14 mouse cellular contexts compared by ENCODE assay signal in genomic region chr5:43031285-43031684, GRCm38 (mm10).
"Had no signal": no experiment of that assay in that cellular context is flagged by ENCODE, and none has a peak within 500 bp of the region (broad histone marks: within the 10 kb centered on the region; RNA-seq: fewer than 3 reads in every experiment).

No protein-coding gene starts in this region.

- H3K4me3 ChIP-seq: intestine, embryonic 15.5 days; kidney, embryonic 15.5 days; limb, embryonic 15.5 days; liver, embryonic 15.5 days; midbrain, embryonic 10.5 days; neural tube, embryonic 13.5 days had no signal

- H3K9me3 ChIP-seq: intestine, embryonic 15.5 days; kidney, embryonic 15.5 days; limb, embryonic 15.5 days; liver, embryonic 15.5 days; midbrain, embryonic 10.5 days; neural tube, embryonic 13.5 days had no signal

- H3K4me1 ChIP-seq: intestine, embryonic 15.5 days; kidney, embryonic 15.5 days; limb, embryonic 15.5 days; liver, embryonic 15.5 days; midbrain, embryonic 10.5 days; neural tube, embryonic 13.5 days had no signal

- ATAC-seq: intestine, embryonic 15.5 days had no signal

- H3K36me3 ChIP-seq: intestine, embryonic 15.5 days; kidney, embryonic 15.5 days; limb, embryonic 15.5 days; liver, embryonic 15.5 days; midbrain, embryonic 10.5 days; neural tube, embryonic 13.5 days had no signal

- DNase-seq: layer of hippocampus, adult 9-11 months; layer of hippocampus, postnatal 36 days; lung, embryonic 14.5 days; lung, postnatal 10 days; midbrain, embryonic 14.5 days; right cerebral cortex, postnatal 25 days had no signal

- H3K27me3 ChIP-seq: intestine, embryonic 15.5 days; kidney, embryonic 15.5 days; limb, embryonic 15.5 days; liver, embryonic 15.5 days; neural tube, embryonic 13.5 days had no signal

- H3K9ac ChIP-seq: intestine, embryonic 15.5 days; kidney, embryonic 15.5 days; limb, embryonic 15.5 days; liver, embryonic 15.5 days; lung, embryonic 14.5 days; neural tube, embryonic 13.5 days had no signal

- H3K4me2 ChIP-seq: intestine, embryonic 15.5 days; kidney, embryonic 15.5 days; limb, embryonic 15.5 days; liver, embryonic 15.5 days; lung, embryonic 14.5 days; neural tube, embryonic 13.5 days had no signal

- H3K27ac ChIP-seq: intestine, embryonic 15.5 days; kidney, embryonic 15.5 days; limb, embryonic 15.5 days; liver, embryonic 15.5 days; macrophage; midbrain, embryonic 10.5 days; neural tube, embryonic 13.5 days; stomach, postnatal 0 days had no signal
